Mouse (Mus musculus) NIH3T3 (cell line): ENCODE data around the gene Arfgap2.

Source experiments
- DNase-seq: peaks from one replicate; pipeline ENCODE4 v3.0.0-alpha.2; 2012; ENCODE audit warnings: low read depth

Gene Arfgap2

DNA sequence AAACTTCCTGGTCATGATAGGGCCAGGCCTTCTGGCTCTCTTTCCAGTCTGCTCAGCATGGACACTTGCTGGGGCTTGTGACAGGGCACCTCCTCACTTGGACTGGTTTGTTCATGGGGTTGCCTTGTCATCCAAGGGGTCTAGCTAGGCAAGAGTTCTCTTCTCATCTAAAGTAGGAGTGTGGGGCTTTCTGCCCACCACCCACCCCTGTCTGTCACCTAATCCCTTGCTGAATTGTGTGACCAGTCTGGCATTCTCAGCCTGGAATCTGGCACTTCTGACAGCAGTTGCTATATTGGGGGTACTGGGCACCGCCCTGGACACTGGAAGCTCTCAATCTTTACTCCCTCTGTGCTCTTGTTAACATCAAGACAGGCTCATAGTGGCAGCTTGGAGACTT is 5.3 kb upstream of the Arfgap2 start:
- no peak for DNase-seq

- DNase-seq = no peak
Observed at GRCm38 (mm10) chr2:91263692-91264660, 798 bp upstream of the Arfgap2 start.

GRCm38 (mm10) chr2:91268042-91268441 is 3.3 kb downstream of the Arfgap2 start:
- DNase-seq = no peak

DNA sequence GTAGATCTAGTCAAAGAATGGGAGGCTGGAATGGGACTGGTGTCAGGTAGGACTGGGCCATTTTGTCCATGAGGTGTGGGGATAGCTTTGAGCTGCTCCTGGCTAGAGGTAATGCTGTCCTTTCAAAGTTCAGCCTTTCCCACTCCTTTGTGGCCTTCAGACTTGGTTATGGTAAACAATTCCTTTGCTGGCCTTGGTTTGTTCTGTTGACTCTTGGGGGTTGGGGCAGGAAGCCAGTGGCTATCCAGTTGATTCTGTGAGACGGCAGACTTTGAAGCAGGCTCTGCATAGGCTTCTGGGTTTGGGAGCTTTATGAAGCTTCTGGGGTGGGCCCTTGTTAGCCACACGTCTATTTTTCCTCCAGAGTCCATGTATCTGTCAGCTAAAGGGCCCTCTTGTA is 3.9 kb downstream of the Arfgap2 start:
- no peak for DNase-seq

- no peak for DNase-seq
Observed at GRCm38 (mm10) chr2:91269687-91270133, 4.9 kb downstream of the Arfgap2 start.

DNA sequence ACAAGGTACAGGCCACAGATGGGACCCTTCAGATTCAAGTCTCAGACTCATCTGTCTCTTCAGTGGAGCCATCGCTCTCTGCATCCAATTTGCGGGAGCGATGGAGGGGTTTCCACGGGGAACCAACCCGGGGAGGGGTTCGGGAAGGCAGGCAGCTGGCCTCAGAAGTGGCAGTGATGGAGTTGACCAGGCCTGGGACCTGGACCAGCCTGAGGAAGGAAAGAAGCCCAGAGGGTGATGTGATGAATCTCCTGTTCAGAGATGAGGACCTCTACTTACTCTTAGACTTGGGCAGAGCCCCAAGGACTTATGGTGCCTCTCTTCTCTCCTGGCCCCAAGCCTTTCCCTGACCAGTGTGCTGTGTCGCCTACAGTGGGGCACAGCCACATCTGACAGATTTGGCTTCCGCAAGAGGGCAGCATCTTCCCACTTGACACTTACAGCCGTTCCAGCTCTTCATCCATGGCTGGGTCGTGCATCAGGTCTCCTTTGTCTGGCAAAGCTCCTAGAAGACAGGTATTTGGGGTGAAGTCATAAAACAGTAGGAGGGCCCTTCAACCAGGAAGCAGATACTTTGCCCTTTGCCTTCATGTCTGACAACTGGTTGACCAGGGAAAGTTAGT is 14.1 kb downstream of the Arfgap2 start:
- peak; percentile 64 for DNase-seq

DNA sequence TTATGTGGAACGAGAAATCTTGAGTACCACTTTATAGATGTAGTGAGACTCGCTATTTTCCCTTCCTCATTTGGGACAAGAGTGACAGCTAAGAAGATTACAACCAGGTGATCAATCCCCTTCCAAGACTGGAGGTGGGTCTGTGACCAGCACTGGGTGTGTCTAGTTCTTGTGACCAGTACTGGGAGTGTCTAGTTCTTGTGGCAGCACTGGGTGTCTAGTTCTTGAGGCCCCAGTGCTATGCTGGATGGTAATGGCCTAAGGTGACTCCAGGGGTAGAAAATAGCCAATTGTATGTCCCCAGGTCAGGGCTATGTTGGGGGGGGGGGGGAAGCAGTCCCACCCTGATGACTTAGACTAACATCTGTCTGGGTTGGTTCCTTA is 14.6 kb downstream of the Arfgap2 start:
- no peak for DNase-seq

- DNase-seq = no peak
Observed at GRCm38 (mm10) chr2:91281366-91281765, 16.6 kb downstream of the Arfgap2 start.

- no peak for DNase-seq
Observed at GRCm38 (mm10) chr2:91283972-91284371, 19.2 kb downstream of the Arfgap2 start.

GRCm38 (mm10) chr2:91284375-91285199 is 19.8 kb downstream of the Arfgap2 start:
- DNase-seq = peak; percentile 31

DNA sequence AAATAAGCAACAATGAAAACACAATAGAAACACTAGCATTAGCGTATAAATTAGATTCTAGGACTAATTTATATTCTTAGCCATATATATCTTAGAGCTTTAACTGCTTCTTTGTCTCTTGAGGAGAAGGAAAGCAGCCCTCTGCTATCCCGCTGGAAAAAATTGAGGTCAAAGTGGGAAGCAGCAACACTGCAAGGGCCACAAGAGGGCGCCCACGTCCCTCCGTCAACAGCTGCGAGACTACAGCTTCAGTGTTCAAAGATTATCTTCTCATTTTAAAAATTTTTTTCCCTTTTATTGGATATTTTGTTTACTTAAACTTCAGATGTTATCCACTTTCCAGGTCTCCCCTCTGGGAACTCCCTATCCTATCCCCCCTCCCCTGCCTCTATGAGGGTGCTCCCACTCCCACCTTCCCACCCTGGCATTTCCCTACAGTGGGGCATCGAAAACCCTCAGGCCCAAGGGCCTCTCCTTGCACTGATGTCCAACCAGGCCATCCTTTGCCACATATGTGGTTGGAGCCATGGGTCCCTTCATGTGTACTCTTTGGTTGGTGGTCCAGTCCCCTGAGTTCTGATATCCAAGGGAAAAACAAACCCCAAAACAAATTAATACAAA is 21.2 kb downstream of the Arfgap2 start:
- DNase-seq = peak; percentile 92

DNA sequence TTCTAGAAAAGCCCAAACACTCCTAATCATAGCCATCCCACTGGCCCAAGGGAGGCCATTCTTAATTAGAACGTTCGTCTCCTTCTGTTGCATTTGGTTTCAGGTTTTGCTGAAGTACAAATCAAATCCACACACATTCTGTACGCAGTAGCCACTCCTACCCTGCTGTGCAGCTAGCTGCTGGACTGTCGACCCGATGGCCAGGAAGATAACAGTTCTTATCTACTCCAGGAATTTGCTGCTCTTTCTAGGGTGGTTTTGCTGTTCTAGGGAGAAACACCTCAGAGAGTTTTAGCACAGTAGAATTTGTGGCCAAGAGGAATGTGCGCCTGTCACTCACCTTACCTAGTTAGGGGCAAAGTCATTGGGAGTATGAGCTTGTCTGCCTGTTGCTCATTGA is 22.8 kb downstream of the Arfgap2 start:
- DNase-seq = no peak

- DNase-seq = peak; percentile 70
Observed at GRCm38 (mm10) chr2:91291197-91292007, 26.6 kb downstream of the Arfgap2 start.

- no peak for DNase-seq
Observed at GRCm38 (mm10) chr2:91294226-91294625, 29.5 kb downstream of the Arfgap2 start.

DNA sequence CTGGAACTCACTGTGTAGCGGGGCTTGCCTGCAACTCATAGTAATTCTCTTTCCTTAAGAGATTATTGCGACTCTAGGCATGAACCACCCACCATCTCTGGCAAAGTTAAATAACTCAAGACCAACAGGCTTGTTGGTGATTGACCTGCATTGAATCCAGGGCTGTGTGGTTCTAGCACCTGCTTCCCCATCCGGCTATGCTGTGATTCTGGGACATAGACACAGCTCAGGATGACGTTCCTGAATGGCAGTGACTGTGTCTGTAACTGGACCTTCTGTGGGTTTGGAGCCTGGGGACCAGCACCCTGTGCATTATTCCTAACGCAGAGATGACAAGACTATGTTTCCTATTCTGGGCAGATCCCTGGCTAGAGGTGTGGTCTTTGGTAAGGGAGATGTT is 31.1 kb downstream of the Arfgap2 start:
- no peak for DNase-seq

- peak; percentile 89 for DNase-seq
Observed at GRCm38 (mm10) chr2:91299156-91299555, 34.4 kb downstream of the Arfgap2 start.

DNA sequence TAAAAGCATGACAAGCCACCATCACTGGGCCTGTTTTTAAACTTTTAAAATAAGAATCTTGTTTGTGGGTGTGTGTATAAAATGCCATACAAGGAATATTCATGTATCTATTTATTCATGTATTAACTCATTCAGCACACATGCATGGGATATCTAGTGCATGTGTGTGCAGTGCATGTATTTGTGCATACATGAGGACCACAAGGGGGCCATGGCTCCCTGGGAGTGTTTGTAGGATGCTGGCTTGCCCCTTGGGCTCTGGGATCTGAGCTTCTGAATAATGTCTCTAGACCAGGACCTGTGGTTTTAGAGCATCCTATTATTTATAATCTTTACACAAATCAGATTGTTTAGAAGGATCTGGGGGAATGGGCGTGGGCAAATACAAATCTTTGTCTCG is 36.0 kb downstream of the Arfgap2 start:
- DNase-seq = no peak

DNA sequence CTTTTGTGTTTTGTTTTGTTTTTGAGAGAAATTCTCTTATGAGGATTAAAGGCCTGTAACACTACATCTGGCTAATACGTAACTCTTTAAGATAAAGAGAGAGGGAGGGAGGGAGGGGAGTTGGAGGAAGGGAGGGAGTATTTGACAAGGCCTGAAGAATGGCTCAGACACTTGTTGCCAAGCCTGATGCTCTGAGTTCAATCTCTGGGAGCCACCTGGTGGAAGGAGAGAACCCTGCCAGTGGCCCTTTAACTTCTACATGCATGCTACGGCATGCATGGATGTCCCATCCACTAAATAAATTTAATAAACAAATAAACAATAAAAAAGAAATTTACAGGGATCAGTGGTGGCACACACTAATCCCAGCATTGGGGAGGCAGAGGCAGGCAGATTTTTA is 37.1 kb downstream of the Arfgap2 start:
- DNase-seq = peak; percentile 34

DNA sequence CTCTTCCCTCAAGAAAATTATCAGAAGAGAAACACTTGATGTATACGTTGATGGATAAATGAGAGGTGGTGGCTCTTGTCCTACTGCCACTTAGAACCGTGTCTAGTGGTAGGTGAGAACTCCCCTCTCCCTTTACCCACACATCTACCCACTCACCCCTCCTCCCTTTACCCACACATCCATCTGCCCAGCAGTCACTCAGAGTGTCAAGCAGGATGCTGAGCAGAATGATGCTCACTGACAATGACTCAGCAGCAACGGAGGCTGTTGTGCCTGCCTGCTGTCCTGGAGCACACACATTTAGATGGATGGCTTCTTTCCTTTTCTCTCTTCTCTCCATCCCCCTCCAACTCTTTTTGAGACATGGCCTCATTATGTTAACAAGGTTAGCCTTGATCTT is 38.1 kb downstream of the Arfgap2 start:
- peak; percentile 38 for DNase-seq

DNA sequence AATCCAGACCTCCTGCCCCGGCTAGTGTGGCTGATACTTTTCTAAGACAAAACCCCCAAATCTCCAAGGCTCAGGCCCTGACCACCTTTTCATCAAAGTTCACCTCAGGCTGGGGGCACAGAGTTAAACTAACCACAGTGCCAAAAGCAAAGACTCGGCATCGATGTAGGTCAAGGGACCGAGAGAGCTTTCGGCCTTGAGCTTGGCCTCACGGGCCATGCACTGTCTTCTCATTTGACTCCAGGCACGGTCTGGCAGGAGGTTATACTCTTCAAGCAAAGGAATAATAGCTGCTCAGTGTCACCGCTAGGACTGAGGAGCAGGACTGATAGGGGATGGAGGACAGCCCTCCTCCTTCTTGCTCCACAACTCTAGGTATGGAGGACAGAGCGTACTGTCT is 41.2 kb downstream of the Arfgap2 start:
- no peak for DNase-seq

DNA sequence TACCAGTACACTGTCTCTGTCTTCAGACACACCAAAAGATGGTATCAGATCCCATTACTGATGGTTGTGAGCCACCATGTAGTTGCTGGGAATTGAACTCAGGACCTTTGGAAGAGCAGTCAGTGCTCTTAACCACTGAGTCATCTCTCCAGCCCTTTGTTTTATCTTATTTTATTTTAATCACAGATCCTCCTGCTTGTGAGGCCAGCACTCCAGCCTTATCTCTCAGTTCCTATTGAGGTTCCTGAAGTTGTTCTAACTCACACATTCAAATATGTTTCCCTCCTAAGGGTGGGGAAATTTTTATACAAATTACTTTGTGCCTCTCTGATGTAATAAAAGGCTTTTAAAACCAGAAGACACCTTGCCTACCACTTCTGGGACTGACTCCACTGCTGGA is 41.8 kb downstream of the Arfgap2 start:
- no peak for DNase-seq
